In the genomic region with DNA sequence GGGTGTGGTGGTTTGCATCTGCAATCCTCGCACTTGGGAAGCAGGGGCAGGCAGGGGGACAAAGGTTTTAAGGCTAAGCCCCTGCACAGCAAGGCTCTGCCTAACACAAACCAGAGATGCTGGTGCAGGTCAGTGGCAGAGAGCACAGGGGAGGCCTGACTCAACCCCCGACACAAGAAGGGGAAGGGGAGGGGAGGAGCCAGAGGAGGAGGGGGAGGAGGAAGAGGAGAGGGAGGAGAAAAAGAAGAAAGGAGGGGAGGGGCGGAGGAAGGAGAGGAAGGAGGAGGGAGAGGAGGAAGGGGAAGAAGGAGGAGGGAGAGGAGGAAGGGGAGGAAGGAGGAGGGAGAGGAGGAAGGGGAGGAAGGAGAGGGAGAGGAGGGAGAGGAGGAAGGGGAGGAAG, we compare ENCODE assay signal across 1 mouse cellular context.
TF ChIP-seq lines count a peak whose summit lies in the region.

No protein-coding gene starts in this region.

TF ChIP-seq in MEL, 35 proteins besides CTCF, POLR2A, EP300 and RAD21:
- no peak for TF ChIP-seq MAFK (IDR thresholded peaks at IDR 0.05; ENCODE audit: borderline replicate concordance, low read depth, low read length)
- TF ChIP-seq ZMIZ1 (IDR thresholded peaks at IDR 0.05; ENCODE audit: low read depth, low read length) = no peak
- no peak for TF ChIP-seq TAL1 (IDR thresholded peaks at IDR 0.05; ENCODE audit: low read length)
- no peak for TF ChIP-seq ETS1 (IDR thresholded peaks at IDR 0.05; ENCODE audit: low read depth, low read length)
- no peak for TF ChIP-seq CHD2 (IDR thresholded peaks at IDR 0.05; ENCODE audit: low read length)
- TF ChIP-seq RCOR1 (IDR thresholded peaks at IDR 0.05; ENCODE audit: low read depth, low read length) = no peak
- TF ChIP-seq ELF1 (IDR thresholded peaks at IDR 0.05; ENCODE audit: low read depth, low read length) = no peak
- no peak for TF ChIP-seq USF1 (IDR thresholded peaks at IDR 0.05; ENCODE audit: low read depth, low read length)
- TF ChIP-seq TCF12 (IDR thresholded peaks at IDR 0.05; ENCODE audit: low read depth, low read length) = no peak
- no peak for TF ChIP-seq E2F4 (IDR thresholded peaks at IDR 0.05; ENCODE audit: borderline replicate concordance, low read depth, low read length)
- no peak for TF ChIP-seq MYB (IDR thresholded peaks at IDR 0.05; ENCODE audit: low read depth, low read length)
- TF ChIP-seq KAT2A (conservative IDR thresholded peaks at IDR 0.05; ENCODE audit: low read depth, low read length) = no peak
- no peak for TF ChIP-seq NELFE (IDR thresholded peaks at IDR 0.05; ENCODE audit: low read depth, low read length)
- no peak for TF ChIP-seq SIN3A (IDR thresholded peaks at IDR 0.05; ENCODE audit: low read length)
- TF ChIP-seq NRF1 (IDR thresholded peaks at IDR 0.05; ENCODE audit: insufficient read depth, low read depth, low read length, poor library complexity, severe bottlenecking) = no peak
- no peak for TF ChIP-seq POLR2AphosphoS5 (IDR thresholded peaks at IDR 0.05; ENCODE audit: borderline replicate concordance, low read depth, low read length)
- no peak for TF ChIP-seq SMC3 (IDR thresholded peaks at IDR 0.05; ENCODE audit: low read depth, low read length)
